Mouse (Mus musculus) adrenal gland, postnatal 25 days (tissue): Measurements from ENCODE around the gene Tmem233. TPM values are rescaled to one million over a fixed set of nuclear protein-coding genes. Genes with fewer than 3 reads are reported as not detected.
A peak's percentile ranks its signal among the peaks of the same experiment; 100 is the strongest.

Source experiments
- DNase-seq: peaks from one replicate; pipeline ENCODE4 v3.0.0; 2021; ENCODE audit warnings: mixed read lengths
- total RNA-seq: library from RNA; stranded (reverse); gene quantifications from 2 replicates; pipeline ENCODE4 v1.2.3, GENCODE M21; 2021

Gene Tmem233
- total RNA-seq, 1 experiment from 2014 or later: not detected

- no peak for DNase-seq
Measured at GRCm38 (mm10) chr5:116026561-116026960, 56.5 kb downstream of the Tmem233 start.

GRCm38 (mm10) chr5:116026107-116026506 lies 56.9 kb downstream of the Tmem233 start:
- no peak for DNase-seq

- DNase-seq: peak; percentile 91
Measured at GRCm38 (mm10) chr5:116024327-116024739, 58.7 kb downstream of the Tmem233 start, which contains the start of gene Prkab1. Prkab1 (minus strand) TSS chr5:116024508.

GRCm38 (mm10) chr5:116023821-116024284 lies 59.2 kb downstream of the Tmem233 start:
- no peak for DNase-seq

GRCm38 (mm10) chr5:116023251-116023661 lies 59.8 kb downstream of the Tmem233 start:
- DNase-seq: peak; percentile 54

GRCm38 (mm10) chr5:116022658-116023200 lies 60.3 kb downstream of the Tmem233 start:
- no peak for DNase-seq

- no peak for DNase-seq
Measured at GRCm38 (mm10) chr5:116022131-116022530, 60.9 kb downstream of the Tmem233 start.

- no peak for DNase-seq
Measured at GRCm38 (mm10) chr5:116021552-116021951, 61.5 kb downstream of the Tmem233 start.

- DNase-seq: no peak
Measured at GRCm38 (mm10) chr5:116019371-116019770, 63.7 kb downstream of the Tmem233 start.

GRCm38 (mm10) chr5:116018784-116019183 lies 64.3 kb downstream of the Tmem233 start:
- DNase-seq: no peak

GRCm38 (mm10) chr5:116018196-116018595 lies 64.8 kb downstream of the Tmem233 start:
- no peak for DNase-seq

GRCm38 (mm10) chr5:116017391-116017790 lies 65.7 kb downstream of the Tmem233 start:
- no peak for DNase-seq

GRCm38 (mm10) chr5:116016542-116016941 lies 66.5 kb downstream of the Tmem233 start:
- no peak for DNase-seq

- DNase-seq: no peak
Measured at GRCm38 (mm10) chr5:116014237-116014636, 68.8 kb downstream of the Tmem233 start.

- DNase-seq: no peak
Measured at GRCm38 (mm10) chr5:116013821-116014220, 69.2 kb downstream of the Tmem233 start.

- no peak for DNase-seq
Measured at GRCm38 (mm10) chr5:116012503-116012902, 70.5 kb downstream of the Tmem233 start.

GRCm38 (mm10) chr5:116011700-116012099 lies 71.3 kb downstream of the Tmem233 start:
- no peak for DNase-seq

GRCm38 (mm10) chr5:116009884-116010627 lies 73.0 kb downstream of the Tmem233 start:
- no peak for DNase-seq

GRCm38 (mm10) chr5:116009091-116009851 lies 73.8 kb downstream of the Tmem233 start:
- no peak for DNase-seq

GRCm38 (mm10) chr5:116007723-116008122 lies 75.3 kb downstream of the Tmem233 start:
- no peak for DNase-seq

- peak; percentile 41 for DNase-seq
Measured at GRCm38 (mm10) chr5:116006324-116007099, 76.5 kb downstream of the Tmem233 start.

GRCm38 (mm10) chr5:116004271-116004670 lies 78.8 kb downstream of the Tmem233 start:
- no peak for DNase-seq
